Mouse (Mus musculus): ENCODE measurements at regions not wholly inside any gene's neighbourhood (a gene's known extent, or its start where the extent isn't known, plus 50 kb on each side); places are given as distances from the start of the nearest gene placed in this dataset.

DNA sequence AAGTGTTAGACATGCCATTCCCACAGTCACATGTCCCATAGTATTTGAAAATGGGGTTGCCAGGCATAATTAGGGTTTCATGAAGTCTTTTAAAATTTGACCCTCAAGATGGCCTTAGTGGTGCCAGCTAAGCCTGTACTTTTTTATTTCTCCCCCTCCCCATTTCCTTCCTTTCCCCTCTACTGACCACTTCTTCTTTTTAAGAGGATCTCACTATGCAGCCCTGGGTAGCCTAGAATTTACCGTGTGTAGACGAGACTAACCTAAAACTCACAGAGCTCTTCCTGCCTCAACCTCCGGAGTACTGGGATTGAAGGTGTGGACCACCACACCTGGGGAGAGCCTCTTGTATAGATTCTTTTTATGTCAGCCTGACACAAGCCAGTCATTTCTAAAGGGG, 209.8 kb upstream of the Irx5 start:
- TF ChIP-seq CTCF (conservative IDR thresholded peaks at IDR 0.05; ENCODE audit: insufficient read depth, insufficient read length, low read depth, low read length) (no peak), POLR2A (IDR thresholded peaks at IDR 0.05; ENCODE audit: low read depth, low read length) (no peak)

Measured in kidney, adult 2 months (tissue).